Mouse (Mus musculus) MEL (cell line): ENCODE measurements around the gene Tm4sf4. TPM values are rescaled to one million over a fixed set of nuclear protein-coding genes. Genes with fewer than 3 reads are reported as not detected.

Source experiments
- DNase-seq: peaks from one replicate; pipeline ENCODE4 v3.0.0; 2011; ENCODE audit warnings: low read depth, low spot score
- H3K27ac ChIP-seq: 2 replicates; pipeline ENCODE4 v1.5.1; 2012; ENCODE audit warnings: low read depth, mild to moderate bottlenecking, control low read depth, low read length, moderate library complexity; ENCODE audit not compliant: control insufficient read depth
- H3K27me3 ChIP-seq, 2 experiments: fragments of 150-350 bp in 1 of 2; sonication (generic) in 1 of 2; 2 replicates each; pipeline ENCODE4 v1.6.1; 2012; ENCODE audit warnings: low read length in 2 of 2, mild to moderate bottlenecking in 2 of 2, improper control_type of control experiment in 1 of 2, moderate library complexity in 1 of 2; ENCODE audit not compliant: insufficient read depth in 2 of 2, control insufficient read depth in 1 of 2
- H3K36me3 ChIP-seq, 2 experiments: 2 replicates each; pipeline ENCODE4 v1.6.1; 2012 to 2014; ENCODE audit warnings: low read length in 2 of 2, improper control_type of control experiment in 1 of 2, inconsistent platforms in 1 of 2, mild to moderate bottlenecking in 1 of 2; ENCODE audit not compliant: insufficient read depth in 2 of 2, control insufficient read depth in 1 of 2
- H3K4me1 ChIP-seq, 2 experiments: fragments of 150-350 bp in 1 of 2; sonication (generic) in 1 of 2; 2 replicates each; pipeline ENCODE4 v1.6.1; 2012; ENCODE audit warnings: low read length in 2 of 2, improper control_type of control experiment in 1 of 2, mild to moderate bottlenecking in 1 of 2; ENCODE audit not compliant: insufficient read depth in 2 of 2, control insufficient read depth in 1 of 2
- H3K4me3 ChIP-seq, 2 experiments: fragments of 150-350 bp in 1 of 2; sonication (generic) in 1 of 2; 2 replicates each; pipeline ENCODE4 v1.5.1; 2012; ENCODE audit warnings: low read depth in 2 of 2, low read length in 2 of 2, mild to moderate bottlenecking in 2 of 2, moderate library complexity in 2 of 2, control low read depth in 1 of 2, improper control_type of control experiment in 1 of 2; ENCODE audit not compliant: control insufficient read depth in 1 of 2, insufficient read depth in 1 of 2
- H3K79me2 ChIP-seq: 2 replicates; pipeline ENCODE4 v1.6.1; 2012; ENCODE audit warnings: mild to moderate bottlenecking, low read length, moderate library complexity; ENCODE audit not compliant: control insufficient read depth, poor library complexity, insufficient read depth
- H3K9ac ChIP-seq: 2 replicates; pipeline ENCODE4 v1.6.1; 2012; ENCODE audit warnings: low read depth, mild to moderate bottlenecking, control low read depth, low read length, moderate library complexity; ENCODE audit not compliant: control insufficient read depth, poor library complexity, severe bottlenecking
- H3K9me3 ChIP-seq: fragments of 150-350 bp; sonication (generic); replicated peaks from 2 replicates; pipeline ENCODE4 v1.6.1; 2012; ENCODE audit warnings: mild to moderate bottlenecking, low read length, improper control_type of control experiment, moderate library complexity; ENCODE audit not compliant: insufficient read depth
- BHLHE40 ChIP-seq: IDR thresholded peaks from 2 replicates; pipeline ENCODE4 v1.6.1; 2012; ENCODE audit warnings: low read depth, mild to moderate bottlenecking, inconsistent platforms, low read length, improper control_type of control experiment, borderline replicate concordance
- CTCF ChIP-seq, 3 experiments: IDR thresholded peaks in 2 of 3; conservative IDR thresholded peaks in 1 of 3; 2 replicates each; pipeline ENCODE4 v1.5.1; 2011 to 2012; ENCODE audit warnings: low read length in 3 of 3, low read depth in 2 of 3, mild to moderate bottlenecking in 2 of 3, improper control_type of control experiment in 1 of 3, inconsistent platforms in 1 of 3, mixed read lengths in 1 of 3, moderate library complexity in 1 of 3; ENCODE audit not compliant: control insufficient read depth in 1 of 3, insufficient read depth in 1 of 3, poor library complexity in 1 of 3, severe bottlenecking in 1 of 3
- ELF1 ChIP-seq: IDR thresholded peaks from 2 replicates; pipeline ENCODE4 v1.6.1; 2014; ENCODE audit warnings: low read depth, mild to moderate bottlenecking, inconsistent platforms, low read length, improper control_type of control experiment, moderate library complexity
- GATA1 ChIP-seq: IDR thresholded peaks from 2 replicates; pipeline ENCODE4 v1.6.1; 2011; ENCODE audit warnings: low read depth, low read length, improper control_type of control experiment
- HCFC1 ChIP-seq: IDR thresholded peaks from 2 replicates; pipeline ENCODE4 v1.6.1; 2012; ENCODE audit warnings: low read depth, mild to moderate bottlenecking, inconsistent platforms, low read length, improper control_type of control experiment, moderate library complexity
- MAFK ChIP-seq: IDR thresholded peaks from 2 replicates; pipeline ENCODE4 v1.6.1; 2011; ENCODE audit warnings: low read depth, mild to moderate bottlenecking, low read length, improper control_type of control experiment, borderline replicate concordance
- MAX ChIP-seq: IDR thresholded peaks from 2 replicates; pipeline ENCODE4 v1.6.1; 2011; ENCODE audit warnings: low read length, improper control_type of control experiment
- MYB ChIP-seq: IDR thresholded peaks from 2 replicates; pipeline ENCODE4 v1.6.1; 2011; ENCODE audit warnings: mild to moderate bottlenecking, low read depth, low read length, improper control_type of control experiment
- NRF1 ChIP-seq: IDR thresholded peaks from 2 replicates; pipeline ENCODE4 v1.6.1; 2014; ENCODE audit warnings: low read depth, mild to moderate bottlenecking, inconsistent platforms, low read length, improper control_type of control experiment, moderate library complexity; ENCODE audit not compliant: poor library complexity, insufficient read depth, severe bottlenecking
- POLR2A ChIP-seq, 2 experiments: IDR thresholded peaks; 2 replicates each; pipeline ENCODE4 v1.6.1; 2011 to 2012; ENCODE audit warnings: low read length in 2 of 2, mild to moderate bottlenecking in 2 of 2, control low read depth in 1 of 2, improper control_type of control experiment in 1 of 2, low read depth in 1 of 2, moderate library complexity in 1 of 2; ENCODE audit not compliant: control insufficient read depth in 1 of 2, insufficient read depth in 1 of 2, poor library complexity in 1 of 2
- POLR2AphosphoS5 ChIP-seq: IDR thresholded peaks from 2 replicates; pipeline ENCODE4 v1.6.1; 2012; ENCODE audit warnings: low read depth, borderline replicate concordance, mild to moderate bottlenecking, inconsistent platforms, low read length, moderate library complexity, mixed read lengths
- RAD21 ChIP-seq: IDR thresholded peaks from 2 replicates; pipeline ENCODE4 v1.6.1; 2011; ENCODE audit warnings: mild to moderate bottlenecking, low read depth, low read length, improper control_type of control experiment
- SMC3 ChIP-seq: IDR thresholded peaks from 2 replicates; pipeline ENCODE4 v1.6.1; 2011; ENCODE audit warnings: low read depth, low read length, improper control_type of control experiment
- TCF12 ChIP-seq: IDR thresholded peaks from 2 replicates; pipeline ENCODE4 v1.6.1; 2014; ENCODE audit warnings: low read depth, mild to moderate bottlenecking, inconsistent platforms, low read length, improper control_type of control experiment, moderate library complexity
- USF2 ChIP-seq, 2 experiments: IDR thresholded peaks; 2 replicates each; pipeline ENCODE4 v1.6.1; 2011 to 2012; ENCODE audit warnings: improper control_type of control experiment in 2 of 2, low read length in 2 of 2, borderline replicate concordance in 1 of 2, inconsistent platforms in 1 of 2, low read depth in 1 of 2, mild to moderate bottlenecking in 1 of 2; ENCODE audit not compliant: insufficient read depth in 1 of 2
- ZC3H11A ChIP-seq: IDR thresholded peaks from 2 replicates; pipeline ENCODE4 v1.6.1; 2012; ENCODE audit warnings: low read depth, mild to moderate bottlenecking, inconsistent platforms, low read length, improper control_type of control experiment
- ZKSCAN1 ChIP-seq: IDR thresholded peaks from 2 replicates; pipeline ENCODE4 v1.6.1; 2012; ENCODE audit warnings: low read depth, mild to moderate bottlenecking, inconsistent platforms, low read length, improper control_type of control experiment, moderate library complexity
- ZMIZ1 ChIP-seq: IDR thresholded peaks from 2 replicates; pipeline ENCODE4 v1.6.1; 2012; ENCODE audit warnings: low read depth, mild to moderate bottlenecking, inconsistent platforms, low read length, improper control_type of control experiment, moderate library complexity
- ZNF384 ChIP-seq: IDR thresholded peaks from 2 replicates; pipeline ENCODE4 v1.6.1; 2012; ENCODE audit warnings: low read depth, mild to moderate bottlenecking, inconsistent platforms, low read length, improper control_type of control experiment
- polyA plus RNA-seq, 2 experiments: library from polyadenylated mRNA; stranded (reverse) in 1 of 2; unstranded in 1 of 2; fragments of >175 nt in 1 of 2; fragments of >200 nt in 1 of 2; gene quantifications; 2 replicates each; pipeline versions ENCODE4 v1.2.1 to v1.2.4; 2012; ENCODE audit warnings: low replicate concordance in 2 of 2, low read depth in 1 of 2; ENCODE audit not compliant: insufficient read length in 2 of 2, insufficient read depth in 1 of 2, missing spikeins in 1 of 2
- total RNA-seq: library from RNA; depleted of rRNA; stranded (reverse); fragments of 300-350 nt; gene quantifications from 2 replicates; pipeline ENCODE4 v1.2.3, GENCODE M21; 2012

The Tm4sf4 gene
- total and polyA plus RNA-seq, 3 experiments = not detected

- Histone ChIP-seq H3K9ac (no peak overlapping the region), H3K4me1 (no peaks in the 10 kb centered on the region), H3K4me3 (no peak overlapping the region), H3K9me3 (no peaks in the 10 kb centered on the region), H3K27me3 (no peaks in the 10 kb centered on the region), H3K36me3 (no peaks in the 10 kb centered on the region), H3K27ac (no peak overlapping the region), H3K79me2 (no peaks in the 10 kb centered on the region)
- no peak for TF ChIP-seq CTCF (IDR thresholded peaks at IDR 0.05 in 2 of 3, conservative IDR thresholded peaks at IDR 0.05 in 1 of 3; ENCODE audit: control insufficient read depth in 1 of 3, insufficient read depth in 1 of 3, low read depth in 2 of 3, low read length in 3 of 3, poor library complexity in 1 of 3, severe bottlenecking in 1 of 3)
- no peak for TF ChIP-seq SMC3
- TF ChIP-seq HCFC1 = no peak
- TF ChIP-seq ZMIZ1 = no peak
- no peak for TF ChIP-seq MYB
- no peak for TF ChIP-seq MAX
- TF ChIP-seq ZKSCAN1 = no peak
- no peak for TF ChIP-seq BHLHE40
- no peak for TF ChIP-seq NRF1
- TF ChIP-seq POLR2AphosphoS5 = no peak
- no peak for TF ChIP-seq ELF1
- TF ChIP-seq GATA1 = no peak
- no peak for DNase-seq
Observed at GRCm38 (mm10) chr3:57447889-57448288, 22.8 kb downstream of the Tm4sf4 start.

- Histone ChIP-seq H3K4me1 (no peaks in the 10 kb centered on the region), H3K4me3 (no peak overlapping the region), H3K9me3 (no peaks in the 10 kb centered on the region), H3K79me2 (no peaks in the 10 kb centered on the region), H3K36me3 (no peaks in the 10 kb centered on the region), H3K27me3 (no peaks in the 10 kb centered on the region), H3K27ac (no peak overlapping the region), H3K9ac (no peak overlapping the region)
- TF ChIP-seq RAD21 (peak; percentile 53), SMC3 (peak; percentile 62), ZNF384 (no peak), USF2 (IDR thresholded peaks at IDR 0.05; ENCODE audit: borderline replicate concordance in 1 of 2, insufficient read depth in 1 of 2, low read depth in 1 of 2, low read length in 2 of 2) (no peak), POLR2A (IDR thresholded peaks at IDR 0.05; ENCODE audit: control insufficient read depth in 1 of 2, insufficient read depth in 1 of 2, low read depth in 1 of 2, low read length in 2 of 2, poor library complexity in 1 of 2) (no peak), TCF12 (no peak), ZC3H11A (peak; percentile 21; the same call in 1 of the 2 replicates), CTCF (IDR thresholded peaks at IDR 0.05 in 2 of 3, conservative IDR thresholded peaks at IDR 0.05 in 1 of 3; ENCODE audit: control insufficient read depth in 1 of 3, insufficient read depth in 1 of 3, low read depth in 2 of 3, low read length in 3 of 3, poor library complexity in 1 of 3, severe bottlenecking in 1 of 3) (peak; percentile 65 to 75 (median 74)), MAFK (no peak), HCFC1 (no peak), NRF1 (no peak)
- DNase-seq = peak; percentile 65
Observed at GRCm38 (mm10) chr3:57448445-57448844, 23.3 kb downstream of the Tm4sf4 start.
